Mouse (Mus musculus) ES-Bruce4 (cell line): ENCODE measurements at regions not wholly inside any gene's neighbourhood (a gene's known extent, or its start where the extent isn't known, plus 50 kb on each side); places are given as distances from the start of the nearest gene placed in this dataset.

Experiments used
- CTCF ChIP-seq: IDR thresholded peaks from one replicate; pipeline ENCODE4 v1.8.1; 2011; ENCODE audit warnings: low read depth, low read length
- EP300 ChIP-seq: IDR thresholded peaks from 2 replicates; pipeline ENCODE4 v1.6.1; 2011; ENCODE audit warnings: low read depth, low read length; ENCODE audit not compliant: insufficient read depth
- POLR2A ChIP-seq: IDR thresholded peaks from one replicate; pipeline ENCODE4 v1.8.1; 2011; ENCODE audit warnings: low read length; ENCODE audit not compliant: insufficient read depth

DNA sequence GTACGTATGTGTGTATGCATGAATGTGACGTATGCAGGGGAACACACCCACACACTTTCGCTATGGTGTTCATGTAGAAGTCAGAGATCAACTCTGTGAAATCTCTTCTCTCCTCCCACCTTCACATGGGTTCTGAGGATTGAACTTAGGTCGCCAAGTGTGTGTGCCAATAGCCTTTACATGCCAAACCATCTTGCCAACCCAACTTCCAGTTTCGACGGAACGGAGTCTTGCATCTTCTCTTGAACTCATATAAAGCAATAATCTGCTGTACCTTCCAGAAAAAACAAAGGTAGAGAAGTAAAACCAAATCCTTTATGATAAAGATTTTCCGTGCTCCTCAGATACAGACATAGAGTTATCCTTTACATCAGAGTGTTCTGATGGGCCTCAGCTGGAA, 208.4 kb upstream of the Epha4 start:
- TF ChIP-seq CTCF (no peak), POLR2A (no peak), EP300 (no peak)
